Mouse (Mus musculus) kidney, postnatal 4 days (tissue): ENCODE results near the gene Arl3.

Experiments
- DNase-seq, 2 experiments: peaks; one replicate each; pipeline ENCODE4 v3.0.0; 2021; ENCODE audit warnings: mixed read lengths in 2 of 2

The Arl3 gene

DNA sequence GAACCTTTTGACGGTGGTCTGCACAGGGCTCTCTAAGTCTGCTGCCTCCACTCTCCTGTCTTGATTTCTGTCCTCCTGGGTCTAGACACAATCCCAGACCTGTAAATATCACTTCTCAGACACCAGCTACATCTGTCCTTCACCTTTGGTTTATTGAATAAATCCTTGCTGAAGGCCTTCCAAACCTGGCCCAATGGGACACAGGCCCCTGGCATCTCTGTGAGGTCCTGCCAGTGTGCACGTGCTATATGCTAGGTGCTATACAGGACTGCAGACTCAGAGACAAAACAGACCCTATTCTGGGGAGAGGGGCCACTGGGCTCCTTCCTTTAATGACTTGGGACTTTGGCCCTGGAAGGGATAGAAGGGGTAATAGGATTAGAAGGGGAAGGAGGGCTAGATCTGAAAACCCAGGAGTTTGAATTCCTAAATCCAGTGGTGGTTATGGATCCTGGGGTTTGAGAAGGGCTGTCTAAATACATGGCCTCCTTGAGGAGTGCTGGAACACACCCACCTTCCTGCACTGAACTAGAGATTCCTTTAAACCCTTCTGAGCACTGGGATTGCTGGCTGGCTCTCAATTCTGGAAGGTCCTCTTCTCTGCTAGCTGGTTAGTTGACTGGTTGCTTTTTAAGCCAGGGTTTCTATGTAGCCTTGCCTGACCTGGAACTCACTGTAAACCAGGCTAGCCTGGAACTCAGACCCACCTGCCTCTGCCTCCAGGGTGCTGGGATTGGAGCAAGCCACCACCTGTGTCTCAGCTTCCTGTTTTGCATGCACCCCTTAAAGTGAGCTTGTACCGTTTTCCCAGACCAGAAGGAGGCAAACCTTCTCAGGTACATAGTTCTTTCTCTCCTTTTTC is 56.1 kb downstream of the Arl3 start:
- DNase-seq: no peak

DNA sequence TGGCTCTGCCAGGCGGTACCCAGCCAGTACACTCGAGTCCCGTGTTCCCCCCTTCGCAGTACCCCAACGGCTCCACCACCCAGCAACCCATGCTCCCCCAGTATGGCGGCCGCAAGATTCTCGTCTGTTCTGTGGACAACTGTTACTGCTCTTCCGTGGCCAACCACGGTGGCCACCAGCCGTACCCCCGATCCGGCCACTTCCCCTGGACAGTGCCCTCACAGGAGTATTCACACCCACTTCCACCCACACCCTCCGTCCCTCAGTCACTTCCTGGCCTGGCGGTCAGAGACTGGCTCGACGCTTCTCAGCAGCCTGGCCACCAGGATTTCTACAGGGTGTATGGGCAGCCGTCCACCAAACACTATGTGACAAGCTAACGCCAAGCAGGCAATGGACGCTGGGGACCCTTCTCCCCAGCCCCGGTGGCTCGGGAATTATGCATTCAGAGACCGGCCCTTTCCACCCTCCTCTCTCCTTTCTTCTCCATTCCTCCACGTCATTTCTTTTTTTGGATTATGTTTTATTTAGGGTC is 57.6 kb downstream of the Arl3 start:
- no peak for DNase-seq

DNA sequence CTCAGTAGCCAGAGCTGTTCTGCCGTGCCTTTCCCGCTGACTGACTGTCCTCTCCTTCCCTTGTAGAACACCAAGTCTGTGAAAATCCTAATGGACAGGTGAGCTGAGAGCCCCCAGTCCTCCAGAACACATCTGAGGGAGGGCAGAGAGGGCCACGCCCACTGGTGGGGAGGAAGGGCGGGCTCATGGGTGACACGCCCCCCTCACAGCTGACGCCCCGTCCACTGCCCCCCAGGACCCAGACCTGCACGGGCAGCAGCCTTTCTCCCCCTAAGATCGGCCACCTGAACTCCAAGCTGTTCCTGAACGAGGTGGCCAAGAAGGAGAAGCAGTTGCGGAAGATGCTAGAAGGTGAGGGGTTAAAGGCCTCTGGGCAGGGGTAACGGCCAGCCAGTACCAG is 58.6 kb downstream of the Arl3 start:
- no peak for DNase-seq

DNA sequence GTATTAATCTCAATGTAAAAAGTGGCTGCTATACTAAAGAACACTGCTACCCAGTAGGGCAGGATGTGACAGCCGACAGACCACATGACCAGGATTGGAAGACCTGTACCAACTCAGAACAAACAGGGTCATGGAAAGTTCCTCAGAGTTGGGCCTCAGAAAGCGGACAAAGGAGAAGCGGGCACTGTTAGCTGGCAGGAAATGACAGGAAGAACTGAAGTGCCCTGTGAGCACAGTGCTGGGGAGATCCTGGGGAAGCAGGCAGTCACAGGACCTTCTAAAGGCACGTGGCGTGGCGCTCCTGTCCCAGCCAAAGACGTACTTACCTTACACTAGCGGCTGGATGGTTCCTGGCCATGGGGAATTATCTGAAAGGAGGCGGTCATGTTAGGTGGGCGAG is 61.7 kb downstream of the Arl3 start:
- peak in 1 of 2 experiments; percentile 47 for DNase-seq

DNA sequence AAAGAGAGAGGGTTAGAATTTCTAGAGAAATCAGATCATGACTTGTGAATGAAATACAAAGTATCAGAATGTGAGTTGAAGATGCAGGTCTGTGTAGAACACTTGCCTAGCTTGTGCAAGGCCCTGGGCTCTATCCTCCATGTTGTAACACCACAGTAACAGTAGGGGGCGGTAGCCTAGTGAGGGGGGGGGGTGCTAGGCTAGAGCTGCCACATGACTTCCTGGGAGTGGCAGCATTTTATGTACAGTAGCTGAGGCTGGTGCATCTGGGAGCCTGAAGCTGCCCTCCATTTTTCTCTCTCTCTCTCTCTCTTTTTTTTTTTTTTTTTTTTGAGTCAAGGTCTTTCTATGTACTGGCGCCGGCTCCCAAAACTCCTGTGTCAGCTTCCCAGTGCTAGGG is 62.2 kb downstream of the Arl3 start:
- DNase-seq: no peak

DNA sequence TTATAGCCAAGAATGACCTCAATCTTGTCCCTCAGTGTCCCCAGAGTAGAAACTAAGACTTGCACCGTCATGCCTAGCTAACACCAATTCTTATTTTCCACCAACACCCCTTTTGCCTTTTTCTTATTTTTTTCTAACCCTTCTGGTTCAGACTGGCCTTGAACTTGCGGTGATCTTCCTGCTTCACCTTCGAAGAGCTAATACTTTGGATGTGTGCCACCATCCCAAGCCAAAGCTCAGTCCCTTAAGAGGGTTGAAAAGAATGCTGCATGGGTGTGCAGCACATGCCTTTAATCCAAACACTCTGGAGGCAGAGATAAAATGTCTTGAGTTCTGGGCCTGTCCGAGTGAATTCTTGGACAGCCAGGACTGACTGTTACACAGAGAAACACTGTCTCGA is 62.6 kb downstream of the Arl3 start:
- no peak for DNase-seq

DNA sequence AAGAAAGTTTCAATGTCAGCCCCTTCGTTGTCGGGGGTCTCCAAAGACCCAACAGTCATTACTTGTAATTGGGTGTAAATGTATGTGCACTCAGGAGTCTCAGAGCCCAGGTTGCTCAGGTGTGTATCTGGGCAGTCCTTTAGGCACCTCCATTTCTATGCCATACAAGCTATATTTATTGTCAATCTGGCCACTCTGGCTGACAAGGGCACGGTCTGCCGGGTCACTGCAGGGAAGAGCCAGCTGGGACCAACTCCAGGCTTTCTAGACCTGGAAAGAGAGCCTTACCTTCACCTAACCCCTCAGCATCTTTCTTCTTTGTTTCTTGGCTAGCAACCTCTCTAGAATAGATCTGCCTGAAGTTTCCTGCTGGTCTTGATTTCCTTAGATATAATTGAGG is 63.3 kb downstream of the Arl3 start:
- no peak for DNase-seq

DNA sequence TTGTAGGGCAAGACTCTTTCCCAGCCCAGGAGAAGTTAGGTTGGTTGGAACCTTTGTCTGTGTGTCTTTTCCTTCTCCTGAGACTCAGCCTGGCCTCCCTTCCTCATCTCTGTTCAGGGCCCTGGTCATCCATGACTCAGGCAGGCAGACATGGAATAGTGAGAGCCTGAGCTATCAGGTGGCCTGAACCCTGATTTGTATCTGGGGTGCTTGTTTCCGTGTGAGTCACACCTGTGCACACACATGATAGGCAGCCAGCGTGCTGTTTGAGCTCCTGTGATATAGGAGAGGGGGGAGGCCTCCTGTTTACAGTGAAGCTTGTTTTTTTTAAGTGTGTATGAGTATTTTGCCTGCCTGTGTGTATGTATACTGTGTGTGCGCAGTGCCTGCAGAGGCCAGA is 63.8 kb downstream of the Arl3 start:
- no peak for DNase-seq

DNA sequence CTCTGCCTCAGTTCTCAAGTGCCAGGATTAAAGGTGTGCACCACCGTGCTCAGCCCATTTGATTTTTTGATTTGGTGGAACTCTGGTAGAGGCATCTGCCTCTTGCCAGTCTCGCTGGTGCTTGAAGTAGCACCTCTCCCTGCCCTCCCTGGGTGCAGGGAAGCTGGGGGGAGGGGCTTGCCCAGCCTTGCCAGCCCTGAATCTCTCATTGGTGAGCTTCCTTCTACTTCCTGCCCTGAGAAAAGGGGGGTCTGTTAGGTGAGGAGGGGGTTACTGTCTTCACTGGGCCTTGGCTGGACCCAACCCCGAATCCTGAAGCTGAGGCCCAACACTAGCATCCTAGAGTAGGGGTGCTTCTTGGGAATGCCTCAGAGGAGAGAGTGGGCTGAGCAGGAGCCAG is 64.3 kb downstream of the Arl3 start:
- peak in 1 of 2 experiments; percentile 42 for DNase-seq

DNA sequence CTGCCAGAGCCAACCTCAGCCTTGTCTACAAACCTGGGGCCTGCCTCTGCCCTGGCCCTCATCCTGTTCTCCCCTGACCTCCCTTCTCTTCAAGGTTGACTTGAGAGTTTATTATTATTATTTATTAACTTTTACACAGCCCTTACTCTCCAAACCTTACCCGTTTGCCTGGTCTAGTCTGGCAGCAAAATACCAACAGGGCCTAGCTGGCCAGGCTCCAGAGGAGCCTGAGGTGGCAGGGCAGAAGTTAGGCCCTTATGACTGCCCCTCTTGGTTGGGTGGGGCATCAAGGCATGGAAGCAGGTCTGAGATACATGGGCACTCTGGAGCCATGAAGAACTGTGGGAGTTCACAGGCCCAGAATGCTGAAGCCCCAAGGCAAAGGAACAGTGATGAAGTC is 65.2 kb downstream of the Arl3 start:
- DNase-seq: peak; percentile 66 to 78

DNA sequence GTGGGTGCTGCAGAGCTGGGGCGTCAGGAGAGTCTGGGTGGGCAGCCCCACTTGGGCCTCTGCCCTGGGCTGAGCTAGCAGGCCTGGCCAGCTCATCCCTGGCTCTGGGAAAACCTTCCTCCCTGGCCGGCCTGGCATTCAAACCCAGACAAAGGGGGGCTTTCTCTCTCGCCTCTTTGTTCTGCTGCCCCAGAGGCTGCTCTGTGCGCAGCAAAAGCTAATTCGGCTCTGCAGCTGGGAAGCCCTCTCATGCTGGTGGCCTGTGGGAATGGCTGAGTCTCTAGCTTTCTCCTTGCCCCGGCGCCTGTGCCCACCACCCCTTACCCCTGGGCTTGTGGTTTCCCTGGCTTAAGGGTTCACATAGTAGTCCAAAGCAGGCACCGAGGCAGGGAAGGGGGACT is 65.8 kb downstream of the Arl3 start:
- DNase-seq: no peak

DNA sequence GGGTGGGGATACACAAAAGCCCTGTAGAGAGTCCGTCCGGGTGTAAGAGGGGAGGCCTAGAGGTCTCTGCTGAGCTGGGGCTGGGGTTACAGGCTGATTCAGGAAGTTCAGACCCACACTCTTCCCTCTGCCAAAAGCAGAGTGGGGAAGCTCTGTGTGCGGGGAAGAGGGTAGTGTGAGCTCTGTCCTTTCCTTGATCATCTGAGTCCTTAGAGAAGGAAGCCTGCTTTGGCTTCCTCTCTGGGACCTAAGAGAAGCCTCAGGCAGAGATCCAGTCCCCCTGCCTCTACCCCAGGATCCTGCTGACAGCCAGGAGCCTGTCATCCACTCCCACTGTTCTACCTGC is 66.7 kb downstream of the Arl3 start:
- DNase-seq: no peak

DNA sequence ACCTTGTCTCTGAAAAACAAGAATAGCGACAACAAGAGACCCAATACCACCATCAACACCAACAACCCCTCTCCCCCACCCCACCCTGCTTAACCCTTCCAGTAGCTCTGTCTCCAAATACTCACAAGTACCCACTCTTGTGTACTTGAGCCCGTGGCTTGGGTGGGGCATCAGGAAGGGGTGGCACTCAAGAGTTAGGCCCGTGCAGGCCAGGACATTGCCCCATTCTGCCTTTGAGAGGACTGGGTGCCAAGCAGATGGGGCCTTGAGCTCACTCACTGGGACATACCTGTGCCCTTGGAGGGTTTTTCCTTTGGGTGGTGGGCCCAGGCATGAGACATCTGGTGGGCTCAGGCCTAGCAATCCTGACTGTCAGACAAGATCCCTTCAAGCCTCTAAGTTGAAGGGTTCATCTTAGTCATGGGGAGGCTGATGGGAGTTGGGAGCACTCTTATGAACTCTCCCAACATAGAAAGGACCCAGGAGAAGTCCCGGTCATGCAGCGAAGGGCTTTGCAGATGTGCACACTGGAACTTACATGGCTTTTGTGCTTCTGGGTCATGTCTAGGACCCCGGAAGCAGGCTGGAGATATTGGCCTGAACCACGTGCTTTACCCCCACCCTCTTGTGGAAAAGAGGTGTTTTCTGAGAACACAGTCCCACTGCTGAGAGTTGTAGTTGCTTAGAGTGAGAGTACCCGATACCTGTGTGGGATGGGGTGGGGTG is 67.2 kb downstream of the Arl3 start:
- DNase-seq: no peak

DNA sequence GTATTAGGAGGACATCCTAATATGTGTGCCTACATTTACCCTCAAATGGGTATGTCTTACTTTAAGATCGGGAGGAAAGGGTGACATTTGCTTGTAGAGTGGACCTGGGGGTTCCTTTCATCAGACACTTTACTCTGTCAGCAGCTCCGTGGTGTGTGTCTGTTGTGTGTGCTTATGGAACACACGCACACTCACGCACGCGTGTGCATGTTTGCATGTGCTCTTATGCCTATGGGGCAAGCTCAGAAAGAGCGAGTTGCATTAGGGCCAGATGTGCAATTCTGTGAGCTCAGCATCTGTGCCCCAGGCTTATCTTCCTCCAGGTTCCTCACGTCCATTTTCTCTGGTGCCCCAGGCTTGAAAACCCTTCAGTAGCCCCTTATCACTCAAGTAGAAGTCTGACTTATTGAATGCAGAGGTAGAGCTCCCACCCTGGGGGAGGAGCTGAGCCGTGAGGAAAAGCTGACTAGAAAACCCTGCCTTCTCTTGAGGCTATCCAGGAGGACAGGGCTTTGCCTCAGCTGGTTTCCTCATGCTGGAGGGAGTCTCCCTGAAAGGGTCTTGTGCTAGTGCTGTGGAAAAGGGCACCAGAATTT is 68.1 kb downstream of the Arl3 start:
- DNase-seq: no peak

DNA sequence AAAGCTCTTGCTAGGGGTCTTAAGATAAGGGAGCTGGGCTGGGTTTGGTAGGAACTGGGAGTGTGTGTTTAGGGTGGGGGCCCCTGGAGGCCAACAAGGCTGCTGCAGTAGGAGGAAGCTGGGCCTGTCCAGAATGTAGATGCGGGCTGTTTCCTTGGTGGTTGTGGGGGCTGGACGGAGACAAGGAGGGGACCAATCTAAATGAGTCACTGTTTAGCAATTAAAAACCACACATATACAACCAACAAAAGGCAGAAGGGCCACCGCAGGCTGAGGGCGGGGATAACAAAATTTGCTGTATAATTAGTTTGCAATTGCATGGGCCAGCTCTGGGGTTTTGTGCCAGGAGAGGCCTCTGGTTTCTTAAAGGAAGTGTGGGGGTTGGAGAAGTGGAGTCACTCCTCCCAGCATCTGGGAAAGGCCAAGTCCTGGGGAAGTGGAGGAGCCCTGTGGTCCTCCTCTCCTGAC is 68.9 kb downstream of the Arl3 start:
- peak; percentile 64 to 78 for DNase-seq

DNA sequence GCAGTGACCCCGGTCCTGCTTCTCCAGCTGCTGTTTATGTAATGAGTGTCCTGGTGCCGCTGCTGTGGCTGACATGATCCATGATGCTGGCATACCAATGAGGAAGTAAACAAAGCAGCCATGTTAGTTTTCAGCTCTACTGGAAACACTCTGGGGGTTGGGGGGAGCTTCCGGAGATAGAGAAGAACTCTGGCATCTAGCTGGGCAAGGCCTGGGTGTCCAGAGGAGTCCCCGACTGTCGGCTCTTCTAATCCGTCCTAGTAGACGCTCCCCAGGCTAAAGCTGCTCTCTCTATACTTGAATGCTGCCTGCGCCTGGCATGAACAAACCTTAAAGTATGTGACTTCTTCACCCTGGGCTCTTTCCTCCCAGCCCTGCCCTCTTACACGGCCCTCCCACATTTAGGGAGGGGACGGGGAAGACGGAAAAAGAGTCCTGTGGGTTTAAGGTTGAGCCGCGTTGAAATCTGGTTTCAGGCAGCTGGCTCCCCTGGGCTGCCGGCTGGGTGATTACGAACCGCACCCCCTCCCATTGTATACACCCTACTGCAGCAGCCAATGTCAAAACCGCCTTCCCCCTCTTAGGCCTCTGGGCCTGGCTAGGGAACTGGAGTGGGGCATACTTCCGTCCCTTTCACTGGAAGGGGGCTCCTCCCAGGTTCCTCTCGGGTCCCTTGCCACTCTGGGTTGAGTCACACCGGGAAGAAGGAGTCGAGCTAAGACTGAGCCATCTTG is 69.5 kb downstream of the Arl3 start:
- DNase-seq: peak; percentile 75 to 86

DNA sequence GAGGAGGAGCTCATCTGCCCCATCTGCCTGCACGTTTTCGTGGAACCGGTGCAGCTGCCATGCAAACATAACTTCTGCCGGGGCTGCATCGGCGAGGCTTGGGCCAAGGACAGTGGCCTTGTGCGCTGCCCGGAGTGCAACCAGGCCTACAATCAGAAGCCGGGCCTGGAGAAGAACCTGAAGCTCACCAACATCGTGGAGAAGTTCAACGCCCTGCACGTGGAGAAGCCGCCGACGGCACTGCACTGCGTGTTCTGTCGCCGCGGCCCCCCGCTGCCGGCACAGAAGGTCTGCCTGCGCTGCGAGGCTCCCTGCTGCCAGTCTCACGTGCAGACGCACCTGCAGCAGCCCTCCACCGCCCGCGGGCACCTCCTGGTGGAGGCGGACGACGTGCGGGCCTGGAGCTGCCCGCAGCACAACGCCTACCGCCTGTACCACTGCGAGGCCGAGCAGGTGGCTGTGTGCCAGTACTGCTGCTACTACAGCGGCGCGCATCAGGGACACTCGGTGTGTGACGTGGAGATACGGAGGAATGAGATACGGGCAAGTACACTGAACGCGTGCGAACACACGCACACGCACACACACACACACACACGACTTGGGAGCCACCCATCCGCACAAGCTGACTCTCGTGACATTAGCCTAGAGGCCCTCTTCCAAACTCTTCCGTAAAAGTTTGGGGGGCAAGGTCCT is 70.4 kb downstream of the Arl3 start:
- DNase-seq: peak; percentile 85 to 91

DNA sequence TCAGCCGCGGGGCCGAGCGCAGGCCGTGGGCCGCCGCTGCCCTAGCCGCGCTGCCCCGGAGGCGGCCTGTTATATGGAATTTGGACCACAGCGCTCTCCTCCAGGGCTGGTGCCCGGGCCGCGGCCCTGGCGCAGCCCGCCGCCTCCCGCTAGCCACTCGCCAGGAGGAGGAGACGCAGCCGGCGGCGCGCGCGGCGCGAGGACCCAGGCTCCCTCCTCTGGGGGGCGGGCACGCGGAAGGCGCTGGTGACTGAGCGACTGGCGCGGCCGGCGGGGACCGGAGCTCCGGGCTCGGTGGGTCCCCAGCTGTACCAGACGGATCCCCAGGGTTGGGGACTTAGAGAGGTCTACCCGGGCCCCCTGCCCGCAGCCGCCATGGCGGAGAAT is 70.9 kb downstream of the Arl3 start:
- DNase-seq: peak; percentile 78 to 88

DNA sequence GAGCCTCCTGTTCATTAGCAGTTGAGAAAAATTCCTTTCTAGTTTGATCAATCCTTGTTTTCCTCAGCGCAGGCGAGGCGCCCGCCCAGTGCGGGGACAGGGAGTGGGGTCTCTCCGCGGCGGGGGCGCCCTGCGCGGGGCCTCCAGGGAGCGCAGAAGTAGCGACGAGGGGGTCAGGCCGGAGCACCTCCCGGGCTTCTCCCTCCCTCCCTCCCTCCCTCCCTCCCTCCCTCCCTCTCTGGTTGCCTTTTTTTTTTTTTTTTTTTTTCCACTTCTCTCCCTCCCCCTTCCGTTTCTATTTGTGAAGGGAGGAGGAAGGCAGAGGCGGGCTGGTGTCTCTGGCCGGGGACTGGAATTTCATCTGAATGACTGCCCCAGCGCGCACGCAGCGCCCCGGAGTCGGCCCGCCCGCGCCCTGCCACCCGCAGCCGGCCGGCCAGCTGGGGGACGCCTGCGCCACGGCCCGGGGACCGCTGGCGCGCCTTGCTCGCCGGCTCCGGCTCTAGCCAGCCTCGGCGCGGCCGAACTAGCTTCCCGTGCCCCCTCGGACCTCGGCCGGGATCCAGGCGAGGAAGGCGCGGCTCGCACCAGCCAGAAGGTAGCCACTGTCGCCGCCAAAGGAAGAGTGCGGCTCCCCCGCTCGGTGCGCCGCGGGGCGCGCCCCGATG is 71.5 kb downstream of the Arl3 start, which contains the start of gene Trim8:
Trim8 (plus strand) TSS at position 302 of the 668 bp plus-strand sequence.
- DNase-seq: peak; percentile 84 to 92

DNA sequence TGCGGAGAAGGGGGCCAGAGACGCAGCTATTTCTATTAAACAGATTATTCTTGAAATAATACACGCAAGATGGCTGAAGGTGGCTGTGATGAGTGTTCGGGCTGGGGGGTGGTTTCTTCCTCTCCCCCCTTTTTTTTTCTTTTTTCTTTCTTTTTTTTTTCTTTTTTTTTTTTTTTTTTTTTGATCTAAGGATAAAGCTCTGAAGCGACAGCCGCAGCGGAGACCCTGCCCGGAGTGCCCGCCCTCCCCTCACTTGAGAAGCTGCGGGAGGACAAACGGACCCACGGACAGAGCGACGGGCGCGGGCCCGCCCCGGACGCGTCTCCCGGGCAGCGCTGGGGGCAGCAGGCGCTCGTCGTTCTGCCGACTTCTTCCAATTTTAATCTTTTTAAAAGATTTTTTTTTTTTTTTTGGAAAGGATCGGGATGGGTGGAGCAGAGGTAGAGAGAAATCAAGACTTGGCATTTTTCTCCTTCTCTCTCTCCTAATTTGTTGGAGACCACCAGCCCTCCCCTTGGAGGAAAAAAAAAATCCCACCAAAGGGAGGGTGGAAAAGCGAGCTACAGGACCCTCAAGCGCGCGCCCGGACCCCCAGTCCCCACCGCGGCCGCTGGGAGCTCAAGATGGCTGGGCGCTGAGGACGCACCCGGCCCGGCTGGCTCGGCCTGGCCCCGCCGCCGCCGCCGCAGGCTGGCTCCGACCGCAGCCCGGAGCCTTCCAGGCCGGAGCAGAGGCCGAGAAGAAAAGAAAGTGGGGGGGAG is 72.2 kb downstream of the Arl3 start:
- DNase-seq: peak; percentile 68 to 73
